Comparison of ENCODE assay signal across 13 mouse cellular contexts in the genomic region with DNA sequence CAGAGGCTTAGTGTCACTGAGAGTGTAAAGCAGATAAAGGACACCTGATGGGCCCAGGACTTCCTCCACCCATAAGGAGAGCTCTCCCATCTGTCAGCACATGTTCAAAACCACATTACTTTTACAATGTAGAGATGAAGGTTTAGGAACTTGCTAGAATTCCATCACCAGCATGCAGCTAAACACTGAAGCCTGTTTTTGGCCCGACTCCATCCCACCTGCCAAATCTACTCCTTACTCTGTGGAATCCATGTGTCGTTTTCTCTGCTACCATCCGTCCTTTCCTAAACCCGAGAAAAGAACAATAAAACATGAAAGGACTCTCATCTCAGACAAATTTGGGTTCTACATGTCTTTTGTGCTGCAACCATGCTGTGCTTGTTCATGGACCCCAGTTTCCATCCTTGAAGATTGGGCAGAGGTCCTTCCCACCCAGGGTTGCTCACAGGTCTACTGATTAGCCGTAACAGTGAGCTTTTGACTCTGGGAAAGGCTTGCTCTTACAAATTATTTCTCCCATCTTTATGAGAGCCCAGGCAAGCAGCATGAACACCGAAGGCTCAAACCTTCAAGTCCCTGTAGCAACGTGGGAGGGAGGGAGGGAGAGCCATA.
DNase-seq lines count a peak whose midpoint lies in the region; ATAC-seq and TF ChIP-seq lines count a peak whose summit lies in the region.
"Had no signal": no experiment of that assay in that cellular context is flagged by ENCODE, and none has a peak within 500 bp of the region (broad histone marks: within the 10 kb centered on the region; RNA-seq: fewer than 3 reads in every experiment).

No protein-coding gene starts in this region.

- no peaks in the 10 kb centered on the region for H3K27me3 ChIP-seq in lung, postnatal 0 days (replicated peaks; ENCODE audit: insufficient read depth, low read length)
- H3K27me3 ChIP-seq in limb, embryonic 10.5 days (ENCODE audit: low read depth, poor library complexity, severe bottlenecking): no peaks in the 10 kb centered on the region
- no peaks in the 10 kb centered on the region for H3K27me3 ChIP-seq in liver, postnatal 0 days (ENCODE audit: insufficient read depth, low read length)
- H3K27me3 ChIP-seq: limb, embryonic 15.5 days had no signal

- no peak for TF ChIP-seq CTCF in lung, postnatal 0 days (IDR thresholded peaks at IDR 0.05)
- no peak for TF ChIP-seq CTCF in liver, postnatal 0 days (IDR thresholded peaks at IDR 0.05; ENCODE audit: low read depth)

- H3K9ac ChIP-seq in lung, postnatal 0 days (replicated peaks; ENCODE audit: low read depth): no peak overlapping the region
- no peak overlapping the region for H3K9ac ChIP-seq in liver, postnatal 0 days (replicated peaks)
- H3K9ac ChIP-seq: limb, embryonic 15.5 days; lung, embryonic 14.5 days had no signal

- H3K27ac ChIP-seq in lung, postnatal 0 days (ENCODE audit: low read length): 0 out of 2 replicates have a peak overlapping the region, but pooled peaks have one; percentile 2
- H3K27ac ChIP-seq in limb, embryonic 10.5 days: peak overlapping the region; percentile 26; the same call in 1 of the 2 replicates
- no peak overlapping the region for H3K27ac ChIP-seq in liver, postnatal 0 days (ENCODE audit: low read depth)
- H3K27ac ChIP-seq: left cerebral cortex, adult 2 months; limb, embryonic 15.5 days had no signal

- ATAC-seq in lung, postnatal 0 days: no peak
- ATAC-seq in liver, postnatal 0 days: no peak
- ATAC-seq: CD4-positive, CD25-positive, alpha-beta regulatory T cell, adult 4 months had no signal

- H3K4me2 ChIP-seq in lung, postnatal 0 days (replicated peaks; ENCODE audit: low read depth, low read length): no peak overlapping the region
- H3K4me2 ChIP-seq in liver, postnatal 0 days (ENCODE audit: low read depth, low read length): no peak overlapping the region
- H3K4me2 ChIP-seq: limb, embryonic 15.5 days; lung, embryonic 14.5 days had no signal

- no peak for DNase-seq in lung, postnatal 0 days (ENCODE audit: low spot score)
- no peak for DNase-seq in lung, postnatal 10 days
- peak; percentile 48 to 56 for DNase-seq in cerebellum, adult 18-20 months
- DNase-seq in cerebellum, postnatal 10 days: peak; percentile 53 to 58
- DNase-seq in limb, embryonic 10.5 days (ENCODE audit: low spot score): no peak
- DNase-seq in liver, postnatal 0 days: no peak
- DNase-seq in left cerebral cortex, adult 8-10 months (ENCODE audit: low spot score in 2 of 2): no peak
- DNase-seq: adrenal gland, postnatal 25 days; kidney, adult 8-10 months; lung, embryonic 14.5 days had no signal

- 56% methylated on average over 7 of the region's 7 CpGs for WGBS in lung, postnatal 0 days
- 72% methylated on average over 7 of the region's 7 CpGs for WGBS in limb, embryonic 10.5 days
- WGBS in liver, postnatal 0 days (ENCODE audit: insufficient replicate concordance): 72% methylated on average over 7 of the region's 7 CpGs

- H3K4me1 ChIP-seq in lung, postnatal 0 days (ENCODE audit: insufficient read depth, low read depth, low read length): no peaks in the 10 kb centered on the region; the same call in 1 of the 2 replicates
- H3K4me1 ChIP-seq in limb, embryonic 10.5 days: peaks cover 13% of the 10 kb centered on the region
- H3K4me1 ChIP-seq in liver, postnatal 0 days (ENCODE audit: insufficient read depth): peaks cover 9% of the 10 kb centered on the region
- H3K4me1 ChIP-seq: limb, embryonic 15.5 days had no signal

- no peaks in the 10 kb centered on the region for H3K9me3 ChIP-seq in lung, postnatal 0 days (ENCODE audit: low read length)
- H3K9me3 ChIP-seq in limb, embryonic 10.5 days (replicated peaks): no peaks in the 10 kb centered on the region
- H3K9me3 ChIP-seq in liver, postnatal 0 days (ENCODE audit: low read length): no peaks in the 10 kb centered on the region
- H3K9me3 ChIP-seq: limb, embryonic 15.5 days had no signal

- no peak for TF ChIP-seq EP300 in lung, postnatal 0 days (IDR thresholded peaks at IDR 0.05)
- TF ChIP-seq EP300 in liver, postnatal 0 days (IDR thresholded peaks at IDR 0.05; ENCODE audit: low read depth): no peak

- H3K4me3 ChIP-seq in lung, postnatal 0 days (ENCODE audit: low read depth, low read length): no peak overlapping the region
- H3K4me3 ChIP-seq in limb, embryonic 10.5 days: no peak overlapping the region
- H3K4me3 ChIP-seq in liver, postnatal 0 days (ENCODE audit: low read depth, low read length): no peak overlapping the region
- H3K4me3 ChIP-seq: left cerebral cortex, adult 2 months; limb, embryonic 15.5 days had no signal

- H3K36me3 ChIP-seq in lung, postnatal 0 days (ENCODE audit: insufficient read depth, low read length): no peaks in the 10 kb centered on the region
- H3K36me3 ChIP-seq in limb, embryonic 10.5 days: no peaks in the 10 kb centered on the region
- no peaks in the 10 kb centered on the region for H3K36me3 ChIP-seq in liver, postnatal 0 days (replicated peaks; ENCODE audit: insufficient read depth, low read length)
- H3K36me3 ChIP-seq: limb, embryonic 15.5 days had no signal

Comparison
In these comparisons a context has a peak if more than half of its experiments do, and no peak if none do; other contexts are left out.
1. DNase-seq: peak in cerebellum, adult 18-20 months (2 of 2) and cerebellum, postnatal 10 days (2 of 2); none in lung, postnatal 0 days (single experiment), lung, postnatal 10 days (single experiment), limb, embryonic 10.5 days (single experiment), liver, postnatal 0 days (single experiment) and left cerebral cortex, adult 8-10 months (0 of 2).